Mouse (Mus musculus): ENCODE data around the gene Chpf2.

- no peak for TF ChIP-seq CTCF (IDR thresholded peaks at IDR 0.05; ENCODE audit: low read depth, low read length)
- TF ChIP-seq GATA1 (IDR thresholded peaks at IDR 0.05; ENCODE audit: borderline replicate concordance, low read length): no peak
- TF ChIP-seq TAL1 (conservative IDR thresholded peaks at IDR 0.05; ENCODE audit: low read depth, low read length): no peak
These were observed 25.7 kb downstream of the Chpf2 start for GRCm38 (mm10) chr5:24612302-24612649.

All from G1E (cell line).